Mouse (Mus musculus) liver, embryonic 14.5 days (tissue): ENCODE measurements at regions not wholly inside any gene's neighbourhood (a gene's known extent, or its start where the extent isn't known, plus 50 kb on each side); places are given as distances from the start of the nearest gene placed in this dataset.

Experiments
- CTCF ChIP-seq: IDR thresholded peaks from 2 replicates; pipeline ENCODE4 v1.5.1; 2016; ENCODE audit warnings: antibody characterized with exemption, low read depth, control low read depth
- EP300 ChIP-seq: IDR thresholded peaks from 2 replicates; pipeline ENCODE4 v1.6.1; 2016; ENCODE audit warnings: antibody characterized with exemption, low read depth

DNA sequence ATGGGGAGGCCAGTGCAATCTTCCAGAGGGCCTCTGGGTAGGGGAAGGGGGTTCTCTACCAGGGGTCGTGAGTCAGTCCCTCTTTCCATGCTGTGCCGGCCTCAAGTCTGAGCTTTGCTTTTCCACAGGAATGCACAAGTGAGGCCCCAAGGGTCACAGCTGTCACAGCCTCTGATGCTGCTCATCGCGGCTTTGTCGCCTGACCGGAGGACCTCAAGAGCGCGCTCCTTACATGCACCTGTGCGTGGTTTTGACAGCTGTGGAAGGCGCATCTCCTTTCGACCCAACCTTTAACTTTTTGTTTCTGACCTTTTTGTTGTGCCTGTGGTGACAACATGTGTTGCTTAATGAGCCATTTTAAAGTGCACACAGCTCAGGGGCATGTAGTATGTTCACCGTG is 258.3 kb downstream of the Uaca start:
- TF ChIP-seq CTCF (no peak), EP300 (no peak)
